Mouse (Mus musculus): ENCODE results near the gene Anks1b.
A peak's percentile ranks its signal among the peaks of the same experiment; 100 is the strongest.

The Anks1b gene

DNA sequence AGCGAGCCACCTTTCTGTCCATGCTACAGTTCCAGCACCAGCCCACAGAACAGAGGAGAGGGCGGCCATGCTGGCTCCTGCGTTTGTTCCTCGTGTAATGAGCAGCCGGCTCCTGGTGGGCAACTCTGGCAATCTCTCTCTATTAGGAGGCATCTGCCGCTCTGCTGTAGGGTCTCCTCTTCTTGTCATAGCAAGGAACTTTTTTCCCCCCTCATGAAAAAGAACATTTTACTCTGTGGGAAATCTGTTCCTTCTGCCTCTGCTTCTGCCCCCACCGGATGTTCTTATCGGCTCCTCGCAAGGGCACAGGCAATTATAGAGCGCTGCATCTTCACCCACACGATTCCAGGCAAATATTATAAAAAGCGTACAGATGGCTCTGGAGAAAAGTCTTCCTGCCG is 850.6 kb downstream of the Anks1b start:
- DNase-seq (ENCODE audit: low spot score in 2 of 2): peak; percentile 69 to 74

DNA sequence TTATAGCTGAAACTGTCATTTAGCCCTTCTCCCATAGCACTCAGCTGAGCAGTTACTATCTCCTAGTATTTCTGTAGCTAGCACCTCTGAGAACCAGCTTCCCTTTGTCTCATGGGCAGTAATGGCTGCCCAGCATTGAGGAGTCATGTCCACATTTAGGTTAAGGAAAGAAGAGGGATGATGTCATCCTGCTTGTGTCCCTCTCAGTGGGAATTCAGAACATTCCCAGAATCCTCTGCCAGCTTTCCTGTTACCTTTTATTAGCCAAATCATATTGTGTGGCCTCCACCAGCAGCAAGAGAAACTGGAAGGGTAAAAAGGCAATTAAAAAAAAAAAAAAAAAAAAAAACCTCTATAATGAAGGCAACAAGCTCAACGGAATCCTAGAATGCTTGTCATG is 851.6 kb downstream of the Anks1b start:
- no peak for DNase-seq (ENCODE audit: low spot score in 2 of 2)

DNA sequence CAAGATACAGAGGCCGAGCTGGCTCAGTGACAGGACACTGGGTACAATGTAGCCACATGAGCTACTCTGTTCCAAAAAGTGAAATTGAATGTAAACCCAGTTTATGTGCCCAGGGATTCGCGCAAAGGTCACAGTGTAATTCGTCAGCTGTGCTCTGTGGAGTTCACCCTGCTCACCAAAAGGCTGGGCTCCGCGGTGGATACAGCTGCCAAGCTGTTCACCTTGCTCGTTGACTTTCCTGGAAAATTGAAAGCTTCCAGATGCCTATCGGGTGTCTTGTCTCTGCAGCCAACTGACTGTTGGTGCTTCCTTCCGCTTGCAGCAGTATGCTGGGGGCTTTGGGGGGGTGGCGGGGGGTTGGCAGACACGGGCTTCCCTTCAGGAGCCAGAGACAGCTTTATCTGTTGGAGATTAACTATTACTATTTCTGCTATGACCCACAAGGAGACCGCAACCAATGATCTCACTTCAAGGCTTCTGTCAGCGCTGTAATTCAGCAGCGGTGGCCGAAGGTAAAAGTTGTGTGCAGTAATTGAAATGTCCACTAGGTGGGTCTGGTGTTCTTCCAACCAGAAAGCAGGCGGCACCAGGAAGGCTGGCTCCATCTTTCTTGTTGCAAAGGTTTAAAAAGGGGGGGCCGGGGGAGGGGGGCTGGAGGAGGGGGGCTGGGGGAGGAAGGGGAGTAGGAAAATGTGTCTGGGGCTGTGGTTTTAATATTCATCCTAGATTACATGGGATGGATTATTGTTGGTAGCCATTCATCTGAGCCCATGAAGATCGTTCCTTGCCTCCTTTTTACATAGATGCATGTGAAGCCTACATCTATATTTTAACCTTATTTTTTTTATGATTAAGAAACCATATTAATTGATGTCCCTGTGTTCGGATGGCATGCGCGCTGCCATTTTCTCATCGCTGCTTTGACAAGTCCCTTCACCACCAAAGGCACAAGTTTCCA is 855.4 kb downstream of the Anks1b start:
- peak; percentile 82 to 88 for DNase-seq (ENCODE audit: low spot score in 2 of 2)

DNA sequence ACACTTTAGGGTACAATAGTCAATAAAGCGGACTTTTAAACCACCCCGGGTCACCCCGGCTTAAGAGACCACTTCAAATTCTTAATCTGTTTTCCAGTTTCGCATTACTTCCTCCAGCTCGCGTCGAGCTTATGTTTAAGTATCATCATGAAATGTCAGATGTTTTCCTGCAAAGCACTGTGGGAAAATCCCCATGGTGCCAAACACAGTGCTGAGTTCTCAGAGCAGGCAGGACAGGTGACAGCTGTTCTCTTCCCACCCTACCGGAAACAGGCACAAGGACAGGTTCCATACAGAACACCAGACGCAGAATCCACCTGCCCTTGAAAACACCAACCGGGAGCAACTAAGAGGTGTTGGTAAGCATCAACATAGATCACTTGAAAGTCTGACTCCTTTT is 856.2 kb downstream of the Anks1b start:
- DNase-seq (ENCODE audit: low spot score in 2 of 2): no peak

DNA sequence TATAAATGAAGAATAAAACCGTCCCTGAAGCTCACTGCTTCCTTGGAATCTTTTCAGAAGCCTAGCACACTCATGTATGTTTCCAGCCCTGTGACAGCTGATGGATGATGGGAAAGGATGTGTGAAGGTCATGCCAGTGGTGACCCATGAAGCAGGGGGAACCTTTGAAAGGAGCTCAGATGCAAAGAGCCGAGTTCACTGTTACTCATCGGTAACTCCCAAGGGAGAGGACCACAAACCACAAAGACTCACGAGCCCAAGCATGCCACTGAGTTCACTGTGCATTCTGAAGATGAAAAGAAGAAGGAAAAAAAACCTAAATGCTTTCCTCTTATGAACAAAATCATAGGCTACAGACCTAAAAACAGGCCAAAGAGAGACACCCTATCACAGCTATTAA is 859.5 kb downstream of the Anks1b start:
- DNase-seq (ENCODE audit: low spot score in 2 of 2): no peak

DNA sequence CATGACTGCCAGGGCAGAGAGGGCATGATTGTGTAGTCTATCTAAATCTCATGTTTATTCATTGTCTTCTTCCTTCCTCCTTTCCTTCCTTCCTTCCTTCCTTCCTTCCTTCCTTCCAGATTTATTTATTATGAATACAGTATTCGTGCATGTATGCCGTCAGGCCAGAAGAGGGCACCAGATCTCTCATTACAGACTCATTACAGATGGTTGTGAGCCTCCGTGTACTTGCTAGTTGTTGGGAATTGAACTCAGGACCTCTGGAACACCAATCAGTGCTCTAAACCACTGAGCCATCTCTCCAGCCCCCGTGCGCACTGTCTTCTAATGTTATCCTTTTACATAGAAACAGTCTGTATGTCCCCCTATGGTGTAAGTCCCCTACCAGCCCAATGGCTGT is 860.3 kb downstream of the Anks1b start:
- peak in 1 of 2 experiments; percentile 59 for DNase-seq (ENCODE audit: low spot score in 2 of 2)

DNA sequence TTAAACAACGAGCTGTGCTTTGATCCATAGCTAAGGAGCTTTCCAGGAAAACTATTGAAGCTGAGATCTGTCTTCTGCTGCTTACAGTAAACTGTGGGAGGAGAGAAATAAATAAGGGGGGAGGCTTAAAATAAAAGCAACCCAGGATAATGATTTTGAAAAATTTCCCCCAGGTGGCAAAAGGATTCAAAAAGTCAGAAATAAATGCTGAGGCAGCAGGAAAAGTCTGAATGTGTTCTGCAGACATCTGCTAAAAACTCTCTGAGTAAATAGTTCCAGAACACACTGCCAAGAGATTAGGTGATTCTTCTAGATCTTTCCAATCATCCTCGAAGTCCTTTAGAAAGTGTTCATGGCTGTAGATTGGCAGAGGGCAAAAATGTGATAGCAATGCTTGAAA is 865.2 kb downstream of the Anks1b start:
- DNase-seq (ENCODE audit: low spot score in 2 of 2): no peak

DNA sequence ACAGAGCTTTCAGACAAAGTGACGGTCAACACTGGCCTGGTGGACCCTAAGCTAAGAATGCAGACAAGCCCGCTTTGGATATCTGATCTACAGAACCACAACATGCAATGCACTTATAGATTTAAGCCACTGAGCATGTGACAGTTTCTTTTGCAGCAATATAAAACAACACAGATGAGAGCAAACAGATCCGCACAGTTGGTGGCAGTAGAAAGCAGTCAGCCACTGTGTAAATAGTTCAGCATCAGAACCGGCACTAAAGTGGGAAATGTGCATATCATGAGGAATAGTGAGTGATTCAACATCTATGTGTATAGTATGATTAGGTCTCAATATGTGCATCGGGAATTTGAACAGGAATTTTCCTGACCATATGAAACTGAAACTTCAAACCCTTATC is 867.6 kb downstream of the Anks1b start:
- DNase-seq (ENCODE audit: low spot score in 2 of 2): no peak

DNA sequence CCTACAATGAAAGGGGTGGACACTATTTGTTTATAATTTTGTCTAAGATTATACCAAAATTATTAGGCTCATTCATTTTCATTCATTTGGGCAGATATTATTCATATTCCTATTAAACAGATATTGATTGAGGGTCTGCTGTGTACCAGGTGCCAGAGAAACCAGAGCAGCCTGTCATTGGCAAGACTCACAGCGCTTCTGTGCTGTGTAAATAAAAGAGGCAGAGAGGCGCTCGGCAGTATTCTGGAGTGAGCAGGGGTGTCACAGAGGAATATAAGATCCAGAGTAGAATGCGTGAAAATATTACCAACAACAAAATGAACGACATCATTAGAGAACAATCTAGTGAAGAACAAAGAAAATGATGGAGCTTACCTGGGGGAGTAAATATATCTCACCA is 878.6 kb downstream of the Anks1b start:
- no peak for DNase-seq (ENCODE audit: low spot score in 2 of 2)

DNA sequence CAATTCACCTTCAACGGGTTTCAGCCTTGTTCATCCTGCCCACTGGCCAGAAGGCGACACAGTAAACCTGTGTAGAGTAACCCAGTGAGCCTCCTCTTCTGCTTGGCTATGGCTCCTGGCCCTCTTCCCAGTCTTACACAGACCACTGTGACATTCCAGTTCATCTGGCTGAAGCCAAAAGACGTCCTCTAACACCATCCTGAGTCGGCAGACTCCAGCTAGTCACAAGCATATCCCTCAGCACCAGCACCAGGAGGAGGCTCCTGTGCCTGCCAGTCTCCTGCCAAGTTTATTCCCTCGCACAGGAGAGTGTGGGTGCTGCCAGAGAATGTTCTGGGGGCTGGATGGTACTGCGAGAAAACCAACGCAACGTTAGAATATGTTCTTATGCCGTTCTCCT is 879.8 kb downstream of the Anks1b start:
- DNase-seq (ENCODE audit: low spot score in 2 of 2): peak; percentile 74 to 80

DNA sequence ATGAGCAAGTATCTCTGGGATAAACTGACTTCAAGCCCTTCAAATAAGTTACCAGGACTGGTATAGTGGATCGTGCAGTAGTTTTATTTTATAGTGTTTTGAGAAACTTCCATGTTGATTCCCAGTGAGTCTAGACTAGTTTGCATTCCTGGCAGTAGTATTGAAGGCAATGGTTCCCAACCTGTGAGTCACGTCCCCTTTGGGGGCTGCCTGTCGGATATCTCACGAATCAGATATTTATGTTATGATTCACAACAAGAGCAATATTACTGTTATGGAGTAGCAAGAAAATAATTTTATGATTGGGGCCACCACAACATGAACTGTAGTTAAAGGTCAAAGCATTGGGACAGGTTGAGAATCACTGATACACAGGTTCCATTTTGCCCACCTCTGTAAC is 884.5 kb downstream of the Anks1b start:
- DNase-seq (ENCODE audit: low spot score in 2 of 2): no peak

DNA sequence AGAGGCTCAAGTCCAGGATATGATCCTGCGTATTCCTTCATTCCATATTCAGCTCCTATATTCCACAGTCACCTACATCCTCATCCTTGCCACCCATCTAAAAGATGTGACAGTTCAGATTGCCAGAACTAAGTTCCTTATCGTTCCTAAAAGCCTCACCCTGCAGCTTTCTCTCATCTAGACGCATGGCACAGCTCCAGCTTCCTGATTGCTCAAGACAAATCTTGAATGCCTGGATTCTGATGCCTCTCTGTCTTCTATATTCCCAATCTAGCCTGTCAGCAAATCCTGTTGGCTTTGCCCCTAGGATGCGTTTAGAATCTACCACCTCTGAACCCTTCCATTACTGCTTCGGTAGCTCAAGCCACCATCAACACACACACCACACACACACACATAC is 886.6 kb downstream of the Anks1b start:
- peak in 1 of 2 experiments; percentile 44 for DNase-seq (ENCODE audit: low spot score in 2 of 2)

DNA sequence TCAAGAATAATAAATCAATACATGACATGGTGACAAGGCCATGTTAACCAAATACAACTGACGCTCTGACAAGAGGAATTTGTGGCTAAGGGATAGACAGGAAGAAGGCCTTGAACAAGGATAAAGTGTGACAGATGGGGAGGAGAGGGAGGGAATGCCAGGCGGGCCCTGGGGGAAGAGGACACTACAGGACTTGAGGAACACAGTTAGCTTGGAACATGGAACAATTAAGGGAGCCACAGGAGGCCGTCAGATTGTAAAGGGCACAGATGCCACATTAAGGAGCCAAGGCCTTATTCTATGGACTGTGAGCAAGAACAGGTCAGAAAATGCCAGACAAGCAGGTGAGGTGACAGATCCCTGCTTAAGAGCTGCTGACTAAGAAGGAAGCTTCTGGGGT is 893.0 kb downstream of the Anks1b start:
- DNase-seq (ENCODE audit: low spot score in 2 of 2): no peak

DNA sequence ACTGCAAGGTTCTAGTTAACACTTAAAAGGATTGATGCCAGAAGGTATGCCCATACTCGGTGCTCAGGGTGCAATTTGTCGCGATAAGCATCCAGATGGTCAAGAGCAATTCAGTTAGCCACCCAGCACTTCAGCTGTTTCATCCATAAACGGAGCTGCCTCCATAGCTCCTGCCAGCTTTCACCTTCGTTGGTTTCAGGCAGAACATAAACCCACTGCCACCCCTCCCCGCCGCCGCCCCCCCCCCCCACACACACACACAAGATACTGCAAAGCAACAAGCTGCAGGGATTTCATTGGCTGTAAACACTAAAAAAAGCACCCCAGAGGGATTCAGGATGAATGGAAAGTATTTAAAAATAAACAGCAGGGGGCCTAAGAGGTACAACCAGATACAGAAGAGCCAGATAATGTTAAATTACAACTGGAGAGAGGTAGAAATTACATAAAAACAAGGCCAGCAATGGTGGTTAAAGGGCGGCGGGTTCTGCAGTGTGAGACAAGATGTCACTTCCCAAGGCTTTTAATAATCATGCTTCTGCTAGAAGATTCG is 897.2 kb downstream of the Anks1b start:
- no peak for DNase-seq (ENCODE audit: low spot score in 2 of 2)

DNA sequence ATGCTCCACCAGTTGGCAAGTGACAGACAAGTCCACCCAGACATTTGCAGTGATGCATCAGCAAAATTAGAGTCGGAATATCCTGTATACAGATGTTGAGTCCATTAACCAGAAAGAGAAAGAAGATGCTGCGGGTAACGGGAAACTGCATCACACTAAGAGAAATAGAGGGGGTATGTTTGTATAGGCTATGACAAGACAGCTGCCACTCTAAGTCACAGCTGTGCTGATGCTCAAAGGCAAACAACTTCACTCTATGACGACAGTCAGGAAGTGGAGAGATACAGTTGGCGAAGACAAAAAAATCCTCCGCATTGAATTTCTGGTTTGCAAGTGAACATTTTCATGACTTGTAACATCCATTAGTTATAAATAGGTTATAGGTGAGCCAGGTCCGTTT is 897.7 kb downstream of the Anks1b start:
- no peak for DNase-seq (ENCODE audit: low spot score in 2 of 2)

DNA sequence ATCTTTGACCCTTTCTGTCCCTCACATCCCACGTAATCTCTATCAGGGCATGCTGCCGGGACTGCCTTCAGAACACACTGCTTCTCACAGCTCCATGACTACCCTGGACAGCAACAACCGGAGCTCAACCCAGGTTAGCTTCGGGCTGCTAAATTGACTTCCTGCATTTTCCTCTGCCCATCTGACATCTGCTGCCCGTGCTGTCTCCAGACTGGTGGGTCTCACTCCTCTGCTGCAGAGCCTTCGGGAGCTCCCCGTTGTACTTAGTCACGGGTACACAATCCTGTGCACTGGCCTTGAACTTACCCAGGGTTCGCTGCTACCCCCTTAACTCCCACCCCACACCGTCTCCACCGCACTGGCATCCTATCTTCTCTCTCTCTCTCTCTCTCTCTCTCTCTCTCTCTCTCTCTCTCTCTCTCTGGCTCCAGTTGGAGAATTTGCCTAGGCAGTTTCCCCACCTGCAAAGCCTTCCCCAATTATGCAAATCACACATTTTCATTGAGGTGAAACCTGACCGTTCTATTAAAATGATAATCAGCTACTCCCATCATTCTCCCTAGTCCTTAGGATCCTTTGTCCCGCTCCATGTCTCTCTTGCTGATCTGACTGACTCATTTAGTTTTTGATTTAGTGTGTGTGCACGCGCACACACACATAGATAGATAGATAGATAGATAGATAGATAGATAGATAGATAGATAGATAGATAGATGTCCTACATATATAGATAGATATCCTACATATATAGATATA is 898.3 kb downstream of the Anks1b start:
- no peak for DNase-seq (ENCODE audit: low spot score in 2 of 2)

DNA sequence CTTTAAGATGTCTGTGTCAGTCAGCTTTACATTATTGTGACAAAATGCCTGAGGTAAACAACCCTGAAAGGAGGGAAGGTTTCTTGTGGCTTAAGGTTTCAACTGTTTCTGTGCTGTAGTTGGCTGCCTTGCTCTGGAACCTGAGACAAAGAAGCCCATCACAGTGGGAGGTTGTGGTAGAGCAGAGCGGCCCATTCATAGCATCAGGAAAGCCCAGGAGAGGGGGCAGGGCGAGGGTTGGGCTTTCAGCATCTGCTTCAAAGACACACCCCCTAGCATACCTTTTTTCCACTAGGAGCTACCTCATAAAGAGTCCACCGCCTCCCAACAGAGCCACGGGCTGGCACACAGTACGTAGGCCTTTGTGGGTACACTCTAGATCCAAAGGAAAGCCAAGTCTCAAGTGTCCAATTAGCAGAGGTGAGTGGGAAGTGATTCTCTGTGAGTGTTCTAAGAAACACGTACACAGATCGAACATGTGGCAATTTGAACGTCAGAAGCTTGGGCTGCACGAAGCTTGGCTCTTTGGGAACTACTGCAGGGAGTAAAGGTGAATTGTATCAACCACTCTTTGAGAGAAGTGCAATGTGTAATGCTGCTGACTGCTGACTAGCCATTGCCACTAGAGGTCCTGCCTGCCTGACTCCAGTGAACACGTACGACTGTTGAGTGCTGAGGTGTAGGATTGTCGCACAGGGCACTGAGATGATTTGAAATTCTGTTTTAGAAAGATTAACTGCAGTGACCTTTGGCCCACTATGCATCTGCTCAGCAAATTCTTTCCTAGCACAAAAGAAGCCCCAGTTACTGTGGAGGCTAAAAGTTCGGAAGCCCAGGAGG is 906.5 kb downstream of the Anks1b start:
- DNase-seq (ENCODE audit: low spot score in 2 of 2): no peak

DNA sequence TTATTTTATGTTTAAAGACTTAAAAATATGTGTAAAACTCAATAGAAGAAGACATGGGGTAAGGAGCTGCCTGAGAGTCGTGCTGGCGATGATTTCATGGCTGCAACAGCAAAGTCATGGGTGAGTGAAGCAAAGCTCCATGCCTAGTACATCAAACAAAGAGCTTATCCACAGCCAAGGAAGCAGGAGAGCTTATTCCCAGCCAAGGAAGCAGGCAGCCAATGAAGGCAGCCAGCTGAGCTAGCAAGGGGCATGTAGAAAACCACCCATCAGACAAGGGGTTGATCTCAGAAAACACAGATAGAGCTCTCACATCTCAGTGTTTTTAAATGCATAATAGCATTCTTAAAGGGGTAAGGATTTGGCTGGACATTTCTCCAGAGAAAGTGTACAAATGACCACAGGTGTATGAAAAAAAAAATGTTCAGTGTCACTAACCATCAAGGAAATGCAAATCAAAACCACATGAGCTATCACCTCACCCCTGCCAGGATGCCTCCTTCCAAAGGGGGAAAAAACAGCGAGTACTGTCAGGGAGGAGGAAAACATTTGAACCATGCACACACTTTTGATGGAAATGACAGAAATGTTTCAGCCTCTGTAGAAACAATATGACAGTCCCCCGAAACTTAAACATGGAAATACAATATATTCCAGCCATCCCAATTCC is 911.8 kb downstream of the Anks1b start:
- no peak for DNase-seq (ENCODE audit: low spot score in 2 of 2)

DNA sequence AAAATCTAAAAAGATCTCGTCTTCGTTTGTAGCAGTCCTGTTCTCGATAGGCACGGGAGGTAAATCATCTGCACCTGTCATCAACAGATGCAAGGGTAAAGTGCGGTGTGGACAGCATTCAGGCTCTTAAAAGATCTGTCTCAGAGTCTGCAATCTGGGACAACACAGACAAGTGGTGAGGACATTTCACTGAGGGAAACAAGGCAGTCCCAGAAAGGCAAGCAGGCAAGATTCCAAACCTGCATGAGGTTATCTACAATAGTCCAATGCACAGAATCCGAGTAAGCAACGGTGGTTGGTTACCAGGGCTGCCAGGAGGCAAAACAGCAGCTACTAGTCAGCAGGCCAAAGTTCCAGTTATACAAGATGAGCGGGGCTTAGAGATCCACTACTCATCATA is 912.4 kb downstream of the Anks1b start:
- no peak for DNase-seq (ENCODE audit: low spot score in 2 of 2)

DNA sequence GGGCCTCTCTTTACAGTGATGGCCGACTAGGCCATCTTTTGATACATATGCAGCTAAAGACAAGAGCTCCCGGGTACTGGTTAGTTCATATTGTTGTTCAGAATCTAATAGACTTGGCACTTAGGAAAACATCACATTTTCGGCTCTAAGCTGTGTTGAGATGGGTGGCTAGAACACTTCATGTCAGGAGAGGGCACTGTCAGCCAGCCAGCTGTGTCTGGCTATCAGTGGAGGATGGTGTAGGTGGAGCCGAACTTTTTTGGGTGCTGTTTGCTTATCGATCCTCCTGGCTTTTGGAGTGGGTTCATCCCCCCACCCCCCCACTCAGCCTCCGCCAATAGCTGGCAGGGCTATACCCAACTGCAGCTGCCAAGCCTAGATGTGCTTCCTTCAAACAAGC is 929.8 kb downstream of the Anks1b start:
- DNase-seq (ENCODE audit: low spot score in 2 of 2): no peak

DNA sequence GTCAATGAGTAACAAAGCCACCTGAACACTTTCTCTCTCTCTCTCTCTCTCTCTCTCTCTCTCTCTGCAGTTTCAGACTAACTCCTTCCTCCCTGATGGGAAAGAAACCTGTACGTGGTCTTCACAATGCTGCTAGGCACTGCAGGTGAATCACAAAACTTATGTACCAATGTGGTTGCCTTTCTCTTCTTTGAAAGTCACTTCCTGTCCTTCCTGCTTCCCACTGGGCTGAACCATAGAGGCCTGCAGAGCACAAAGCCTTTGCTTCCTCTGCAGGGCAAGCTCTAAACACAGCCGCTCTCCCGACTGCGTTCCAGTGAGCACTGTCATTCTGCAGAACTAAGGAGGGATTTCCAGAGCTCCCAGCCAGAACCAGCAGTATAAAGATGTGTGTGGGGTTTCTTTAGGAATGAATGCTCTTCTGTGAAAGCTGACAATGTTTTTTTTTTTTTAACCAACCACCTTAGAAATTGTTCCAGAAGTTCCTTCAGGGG is 931.3 kb downstream of the Anks1b start:
- no peak for DNase-seq (ENCODE audit: low spot score in 2 of 2)
